Mouse (Mus musculus): ENCODE measurements around the gene Fev. TPM values are rescaled to one million over a fixed set of nuclear protein-coding genes. Genes with fewer than 3 reads are reported as not detected.

Fev gene
- polyA plus RNA-seq, 1 experiment: not detected

DNA sequence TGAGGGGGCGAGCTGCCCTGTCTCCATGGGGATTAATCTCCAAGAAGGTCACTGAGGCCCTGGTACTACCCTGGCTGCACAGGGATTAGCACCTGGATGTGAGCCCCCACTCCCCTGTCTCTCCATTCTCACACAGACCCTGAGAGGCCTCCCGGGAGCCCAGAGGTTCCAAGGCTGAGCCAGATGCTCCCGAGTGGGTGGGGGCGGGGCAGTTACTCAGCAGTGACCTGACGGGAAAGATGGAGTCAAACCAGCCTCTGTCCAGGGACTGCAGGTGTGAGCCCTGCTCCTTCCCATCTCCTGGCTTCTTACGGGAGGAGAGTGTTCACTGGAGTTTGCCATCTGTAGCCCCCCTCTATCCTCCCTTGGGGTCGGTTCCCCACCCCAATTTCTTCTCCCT is 12.8 kb upstream of the Fev start:
- no peak overlapping the region for H3K4me3 ChIP-seq (ENCODE audit: insufficient read depth, low read length)
- H3K4me1 ChIP-seq (ENCODE audit: control insufficient read depth, insufficient read depth, low read length): no peaks in the 10 kb centered on the region
- no peak overlapping the region for H3K27ac ChIP-seq (ENCODE audit: insufficient read depth, low read depth, low read length)
- TF ChIP-seq POLR2A (IDR thresholded peaks at IDR 0.05; ENCODE audit: borderline replicate concordance, low read depth, low read length) (no peak), CTCF (IDR thresholded peaks at IDR 0.05; ENCODE audit: low read depth, low read length) (no peak)

DNA sequence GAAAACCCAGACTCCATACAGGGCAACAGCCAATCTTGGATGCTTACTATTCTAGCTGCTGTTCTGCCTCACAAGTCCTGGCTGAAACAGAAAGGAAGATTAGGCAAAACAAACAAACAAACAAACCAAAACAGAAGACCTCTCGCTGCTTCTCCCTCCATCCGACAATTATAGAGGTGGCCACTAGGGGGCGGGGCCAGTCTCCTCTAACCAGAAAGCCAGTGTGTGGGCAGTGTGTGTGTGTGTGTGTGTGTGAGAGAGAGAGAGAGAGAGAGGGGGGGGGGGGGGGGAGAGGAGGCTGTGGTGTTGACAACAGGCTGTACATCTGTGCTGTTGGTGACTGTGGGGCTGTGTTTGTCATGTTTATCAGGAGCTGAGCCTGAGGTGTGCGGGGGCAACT is 9.7 kb upstream of the Fev start:
- TF ChIP-seq POLR2A (IDR thresholded peaks at IDR 0.05; ENCODE audit: borderline replicate concordance, low read depth, low read length) (no peak), CTCF (IDR thresholded peaks at IDR 0.05; ENCODE audit: low read depth, low read length) (peak; percentile 62)
- Histone ChIP-seq H3K4me3 (ENCODE audit: insufficient read depth, low read length) (no peak overlapping the region), H3K27ac (ENCODE audit: insufficient read depth, low read depth, low read length) (no peak overlapping the region), H3K4me1 (ENCODE audit: control insufficient read depth, insufficient read depth, low read length) (no peaks in the 10 kb centered on the region)

DNA sequence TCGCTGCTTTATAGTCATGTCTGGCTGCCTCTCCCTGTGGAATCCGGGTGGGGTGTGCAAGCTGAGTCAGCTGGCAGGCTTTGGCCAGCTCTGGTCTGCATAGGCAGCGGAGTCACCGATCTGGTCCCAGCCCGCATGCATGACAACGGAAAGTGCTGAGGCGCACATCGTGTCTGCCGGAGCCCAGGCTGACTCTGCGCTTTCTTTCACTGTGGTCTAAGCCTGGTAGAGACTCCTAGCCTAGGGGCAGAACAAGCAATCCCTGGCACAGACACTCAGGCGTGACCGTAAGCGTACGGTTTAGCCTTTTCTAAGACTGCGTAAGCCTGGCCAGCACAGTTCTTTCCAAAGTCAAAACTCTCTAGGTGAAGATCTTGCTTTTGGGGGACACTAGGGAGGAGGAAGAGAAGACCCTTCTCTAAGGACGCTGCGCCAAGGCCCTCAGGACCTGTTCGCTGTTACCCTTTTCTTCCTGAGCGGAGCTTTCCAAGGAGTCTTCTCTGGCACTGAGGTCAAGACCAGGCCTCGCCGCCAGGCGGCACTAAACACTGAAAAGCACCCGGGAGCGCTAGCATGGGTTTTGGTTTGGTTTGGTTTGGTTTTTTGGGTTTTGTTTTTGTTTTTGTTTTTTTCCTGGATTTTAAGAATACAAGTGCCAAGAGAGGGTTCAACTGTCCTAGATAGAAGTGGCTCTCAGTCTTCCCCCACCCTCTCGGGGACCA is 8.1 kb upstream of the Fev start, which contains the start of gene Cryba2:
Cryba2 (minus strand) TSS at position 10 of the 722 bp plus-strand sequence.
- no peaks in the 10 kb centered on the region for H3K4me1 ChIP-seq (ENCODE audit: control insufficient read depth, insufficient read depth, low read length)
- no peak within 1 kb of the TSS for H3K27ac ChIP-seq (ENCODE audit: insufficient read depth, low read depth, low read length)
- peak; percentile 83 for TF ChIP-seq CTCF (IDR thresholded peaks at IDR 0.05; ENCODE audit: low read depth, low read length)
- TF ChIP-seq POLR2A (IDR thresholded peaks at IDR 0.05; ENCODE audit: borderline replicate concordance, low read depth, low read length): no peak
- H3K4me3 ChIP-seq (ENCODE audit: insufficient read depth, low read length): no peak within 1 kb of the TSS

DNA sequence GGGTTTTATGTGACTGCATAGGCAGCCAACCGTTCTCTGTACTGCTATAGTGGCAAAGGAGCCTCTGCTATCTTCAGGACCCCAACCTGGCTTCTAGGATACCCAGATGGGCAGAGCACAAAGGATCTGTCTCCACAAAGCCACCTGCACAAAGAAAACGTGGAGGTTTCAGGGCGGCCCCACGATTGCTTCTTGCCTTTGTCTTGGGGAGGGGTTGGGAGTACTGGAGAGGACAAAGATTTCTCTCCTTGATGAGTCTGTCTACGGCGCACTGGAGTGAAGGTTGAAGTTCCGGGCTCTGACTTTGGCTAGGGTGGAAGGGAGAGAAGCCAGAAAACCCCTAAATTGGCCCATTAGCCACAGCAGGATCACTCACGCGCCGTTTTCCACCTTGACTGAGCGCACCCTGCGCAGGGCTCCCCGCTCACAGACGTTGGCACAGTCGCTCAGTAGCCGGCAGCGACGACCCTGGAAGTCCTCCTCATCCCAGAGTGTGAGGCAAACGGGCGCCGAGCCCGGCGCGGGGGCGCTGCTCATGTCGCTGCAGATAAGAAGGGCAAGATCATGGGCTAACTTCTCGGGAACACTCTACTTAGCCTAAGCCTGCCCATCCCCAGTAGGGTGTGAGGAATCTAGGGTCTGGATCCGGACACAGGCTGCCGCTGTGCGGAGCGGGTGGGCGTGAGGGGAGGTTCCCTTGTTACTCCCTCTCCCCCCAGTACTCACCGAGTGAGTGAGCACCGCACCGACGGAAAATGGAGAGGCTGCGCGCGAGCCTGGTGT is 7.3 kb upstream of the Fev start:
- TF ChIP-seq CTCF (IDR thresholded peaks at IDR 0.05; ENCODE audit: low read depth, low read length) (no peak), POLR2A (IDR thresholded peaks at IDR 0.05; ENCODE audit: borderline replicate concordance, low read depth, low read length) (no peak)
- Histone ChIP-seq H3K27ac (ENCODE audit: insufficient read depth, low read depth, low read length) (no peak overlapping the region), H3K4me1 (ENCODE audit: control insufficient read depth, insufficient read depth, low read length) (no peaks in the 10 kb centered on the region), H3K4me3 (ENCODE audit: insufficient read depth, low read length) (no peak overlapping the region)

DNA sequence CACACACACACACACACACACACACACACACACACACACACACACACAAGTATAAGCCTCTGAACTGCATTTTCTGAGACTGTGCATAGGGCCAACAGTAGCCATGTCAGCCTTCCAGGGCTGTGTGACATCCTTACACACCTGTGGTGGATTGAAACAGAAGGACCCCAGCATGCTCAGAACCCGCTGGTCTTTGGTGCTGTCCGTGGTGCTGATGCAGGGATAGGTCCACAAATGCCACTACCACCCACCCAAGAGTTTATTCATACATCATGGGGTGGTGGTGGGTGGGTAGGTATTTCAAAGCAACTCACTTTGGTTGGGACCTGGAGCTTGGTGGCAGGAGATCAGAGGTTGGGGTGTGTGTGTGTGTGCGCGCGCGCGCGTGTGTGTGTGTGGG is 6.3 kb upstream of the Fev start:
- no peak for TF ChIP-seq POLR2A (IDR thresholded peaks at IDR 0.05; ENCODE audit: borderline replicate concordance, low read depth, low read length)
- no peak for TF ChIP-seq CTCF (IDR thresholded peaks at IDR 0.05; ENCODE audit: low read depth, low read length)
- H3K4me3 ChIP-seq (ENCODE audit: insufficient read depth, low read length): no peak overlapping the region
- no peaks in the 10 kb centered on the region for H3K4me1 ChIP-seq (ENCODE audit: control insufficient read depth, insufficient read depth, low read length)
- no peak overlapping the region for H3K27ac ChIP-seq (ENCODE audit: insufficient read depth, low read depth, low read length)

DNA sequence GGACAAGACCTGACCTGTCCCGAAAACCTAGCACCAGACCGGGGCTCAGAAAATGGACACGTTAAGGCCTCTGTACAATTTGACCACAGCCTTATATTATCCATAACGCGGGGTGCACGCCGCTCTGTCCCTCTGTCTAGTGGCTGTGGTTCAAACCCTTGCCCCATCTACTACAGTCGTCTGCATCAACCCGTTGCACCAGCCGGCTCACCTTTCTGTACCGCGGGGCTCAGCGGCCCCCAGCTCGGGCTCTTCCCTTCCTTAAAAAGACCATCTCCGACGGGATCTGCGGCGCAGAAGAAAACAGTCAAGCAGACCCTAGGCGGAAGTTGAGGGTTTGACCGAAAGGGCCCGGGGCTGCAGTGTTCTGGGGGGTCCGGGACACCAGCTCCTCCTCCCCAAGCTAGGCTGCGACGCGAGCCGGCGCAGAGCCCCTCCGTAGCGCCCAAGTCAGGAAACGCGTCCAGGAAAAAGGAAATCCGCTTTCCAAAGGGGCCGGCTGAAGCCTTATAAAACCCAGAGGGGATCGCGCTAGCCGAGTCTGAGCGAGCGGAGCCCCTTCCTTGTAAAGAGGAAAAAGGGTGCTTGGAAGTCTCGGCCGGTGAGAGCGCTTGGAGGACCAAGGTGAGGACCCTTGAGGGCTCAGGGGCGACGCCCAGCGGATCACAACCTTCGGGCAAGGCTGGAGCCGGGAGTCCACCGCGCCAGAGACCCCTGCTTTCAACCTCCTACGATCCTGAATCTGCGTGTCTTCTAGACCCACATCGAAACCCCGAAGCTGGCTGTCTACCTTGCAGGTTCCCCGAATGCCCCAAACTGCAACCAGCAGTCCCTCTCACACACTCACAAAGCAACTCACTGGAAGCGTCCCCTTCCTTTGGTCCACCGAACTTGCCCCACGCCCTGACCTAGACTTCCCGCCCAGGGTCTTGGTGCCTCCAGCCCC is 750 bp downstream of the Fev start:
- no peak overlapping the region for H3K4me3 ChIP-seq (ENCODE audit: insufficient read depth, low read length)
- no peak for TF ChIP-seq CTCF (IDR thresholded peaks at IDR 0.05; ENCODE audit: low read depth, low read length)
- no peak for TF ChIP-seq POLR2A (IDR thresholded peaks at IDR 0.05; ENCODE audit: borderline replicate concordance, low read depth, low read length)
- no peak overlapping the region for H3K27ac ChIP-seq (ENCODE audit: insufficient read depth, low read depth, low read length)
- no peaks in the 10 kb centered on the region for H3K4me1 ChIP-seq (ENCODE audit: control insufficient read depth, insufficient read depth, low read length)

DNA sequence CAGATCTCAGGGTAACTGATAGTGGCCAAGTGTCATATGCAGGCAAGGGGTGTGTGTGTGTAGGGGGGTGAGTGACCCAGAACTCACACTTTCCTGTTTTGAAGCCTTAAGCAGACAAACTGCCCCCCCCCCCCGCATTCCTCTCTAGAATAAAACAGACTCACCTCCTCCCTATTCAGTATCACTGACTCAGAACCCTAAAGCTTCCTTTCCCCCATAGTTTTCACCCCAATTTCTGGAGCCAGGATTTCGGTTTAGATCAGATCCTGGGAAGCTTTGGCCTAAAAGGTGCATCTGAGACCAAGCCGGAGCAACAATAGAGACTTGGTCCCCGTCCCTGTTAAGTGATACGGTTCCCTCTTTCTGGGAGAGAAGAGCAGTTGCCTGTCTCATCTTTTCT is 1.8 kb downstream of the Fev start:
- no peak for TF ChIP-seq CTCF (IDR thresholded peaks at IDR 0.05; ENCODE audit: low read depth, low read length)
- TF ChIP-seq POLR2A (IDR thresholded peaks at IDR 0.05; ENCODE audit: borderline replicate concordance, low read depth, low read length): no peak
- H3K4me3 ChIP-seq (ENCODE audit: insufficient read depth, low read length): no peak overlapping the region
- H3K4me1 ChIP-seq (ENCODE audit: control insufficient read depth, insufficient read depth, low read length): no peaks in the 10 kb centered on the region
- H3K27ac ChIP-seq (ENCODE audit: insufficient read depth, low read depth, low read length): no peak overlapping the region

DNA sequence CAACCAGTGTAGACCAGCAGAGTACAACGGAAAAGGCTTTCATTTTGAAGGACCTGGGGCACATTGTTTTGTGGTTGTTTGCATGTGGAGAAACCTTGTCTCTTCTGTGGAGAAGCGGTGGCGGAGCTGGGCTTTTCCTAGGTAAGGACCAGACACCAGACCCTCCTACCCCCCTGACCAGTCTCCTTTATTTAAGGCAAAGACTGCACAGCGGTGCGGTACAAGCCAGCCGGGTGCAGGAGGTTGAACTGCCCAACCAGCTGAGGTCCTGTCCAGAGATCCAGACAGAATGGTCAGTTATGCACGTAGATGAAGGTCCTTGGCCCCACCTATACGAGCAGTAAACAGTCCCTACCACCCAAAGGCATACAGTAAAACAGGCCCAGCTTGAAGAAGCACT is 2.4 kb downstream of the Fev start:
- TF ChIP-seq CTCF (IDR thresholded peaks at IDR 0.05; ENCODE audit: low read depth, low read length) (no peak), POLR2A (IDR thresholded peaks at IDR 0.05; ENCODE audit: borderline replicate concordance, low read depth, low read length) (no peak)
- Histone ChIP-seq H3K27ac (ENCODE audit: insufficient read depth, low read depth, low read length) (no peak overlapping the region), H3K4me1 (ENCODE audit: control insufficient read depth, insufficient read depth, low read length) (no peaks in the 10 kb centered on the region), H3K4me3 (ENCODE audit: insufficient read depth, low read length) (0 out of 2 replicates have a peak overlapping the region, but pooled peaks have one; percentile 2)

DNA sequence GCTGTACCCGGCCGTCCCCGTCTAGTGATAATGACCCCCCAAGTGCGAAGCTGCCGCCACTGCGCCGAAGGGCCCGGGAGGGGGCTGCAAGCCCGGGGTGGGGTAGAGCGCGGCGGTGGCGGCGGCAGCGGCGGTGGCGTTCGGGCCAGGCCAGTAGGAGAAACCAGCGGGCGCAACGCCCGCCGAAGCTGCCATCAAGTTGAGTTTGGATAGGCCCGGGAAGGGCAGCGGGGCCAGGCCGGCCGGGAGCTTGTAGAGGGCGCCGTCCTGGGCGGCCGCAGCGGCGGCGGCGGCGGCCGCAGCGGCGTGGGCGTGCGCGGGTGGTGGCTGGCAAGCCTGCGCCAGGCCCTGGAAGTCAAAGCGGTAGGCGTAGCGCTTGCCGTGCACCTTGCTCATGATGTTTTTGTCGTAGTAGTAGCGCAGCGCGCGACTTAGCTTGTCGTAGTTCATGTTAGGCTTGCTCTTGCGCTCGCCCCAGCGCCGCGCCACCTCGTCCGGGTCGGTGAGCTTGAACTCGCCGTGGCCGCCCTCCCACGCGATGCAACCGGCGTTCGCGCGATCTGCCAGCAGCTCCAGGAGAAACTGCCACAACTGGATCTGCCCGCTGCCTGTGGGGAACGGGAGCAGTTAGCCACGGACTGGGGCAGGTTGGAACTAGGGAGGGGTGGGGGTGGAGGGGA is 3.0 kb downstream of the Fev start:
- peak overlapping the region; percentile 2; the same call in 1 of the 2 replicates for H3K4me3 ChIP-seq (ENCODE audit: insufficient read depth, low read length)

More for the DNA sequence above, 3.0 kb downstream of the Fev start:
- no peak overlapping the region for H3K27ac ChIP-seq (ENCODE audit: insufficient read depth, low read depth, low read length)
- no peak for TF ChIP-seq POLR2A (IDR thresholded peaks at IDR 0.05; ENCODE audit: borderline replicate concordance, low read depth, low read length)
- TF ChIP-seq CTCF (IDR thresholded peaks at IDR 0.05; ENCODE audit: low read depth, low read length): no peak
- H3K4me1 ChIP-seq (ENCODE audit: control insufficient read depth, insufficient read depth, low read length): no peaks in the 10 kb centered on the region
